Mouse (Mus musculus) liver, adult 2 months (tissue): ENCODE results near the gene Ifitm3.

Experiments used
- CTCF ChIP-seq: fragments of 200-500 bp; IDR thresholded peaks from 2 replicates; pipeline ENCODE4 v1.5.1; 2011; ENCODE audit warnings: low read depth, low read length, control low read depth
- POLR2A ChIP-seq: fragments of 200-500 bp; IDR thresholded peaks from 2 replicates; pipeline ENCODE4 v1.6.1; 2011; ENCODE audit warnings: low read length, control low read depth; ENCODE audit not compliant: insufficient read depth; ENCODE audit errors: extremely low read depth

GRCm38 (mm10) chr7:141011238-141011770, 734 bp upstream of the Ifitm3 start:
- no peak for TF ChIP-seq POLR2A
- no peak for TF ChIP-seq CTCF
